ENCODE assay signal across 8 mouse cellular contexts in the genomic region with DNA sequence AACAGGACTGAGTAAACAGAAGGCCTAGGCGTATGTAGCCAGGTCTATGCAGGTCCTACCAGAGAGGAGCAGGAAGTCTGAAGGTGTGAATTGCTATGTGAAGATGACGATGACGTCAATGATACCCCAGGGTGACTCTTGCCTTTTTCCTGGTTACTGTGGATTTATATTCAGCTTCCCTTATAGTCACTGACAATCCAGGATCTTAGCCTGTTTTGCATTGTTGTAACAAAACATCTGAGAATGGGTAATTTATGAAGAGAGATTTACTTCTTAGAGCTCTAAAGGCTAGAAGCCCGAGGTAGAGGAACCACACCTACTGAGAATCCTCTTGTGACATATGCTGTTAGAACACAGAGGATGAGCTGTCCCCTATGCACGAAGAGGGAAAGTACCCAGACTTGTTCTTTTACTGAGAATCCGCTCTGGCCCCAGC.
"Had no signal": no experiment of that assay in that cellular context is flagged by ENCODE, and none has a peak within 500 bp of the region (broad histone marks: within the 10 kb centered on the region; RNA-seq: fewer than 3 reads in every experiment).

No protein-coding gene starts in this region.

- DNase-seq: kidney, adult 18-20 months; kidney, postnatal 14 days; liver; lung, adult 2 months; lung, postnatal 36 days; right cerebral cortex, postnatal 25 days; thymus, postnatal 4 days had no signal

- ATAC-seq: lung, postnatal 0 days had no signal
